Mouse (Mus musculus): ENCODE data around the gene Sh3d21.

DNA sequence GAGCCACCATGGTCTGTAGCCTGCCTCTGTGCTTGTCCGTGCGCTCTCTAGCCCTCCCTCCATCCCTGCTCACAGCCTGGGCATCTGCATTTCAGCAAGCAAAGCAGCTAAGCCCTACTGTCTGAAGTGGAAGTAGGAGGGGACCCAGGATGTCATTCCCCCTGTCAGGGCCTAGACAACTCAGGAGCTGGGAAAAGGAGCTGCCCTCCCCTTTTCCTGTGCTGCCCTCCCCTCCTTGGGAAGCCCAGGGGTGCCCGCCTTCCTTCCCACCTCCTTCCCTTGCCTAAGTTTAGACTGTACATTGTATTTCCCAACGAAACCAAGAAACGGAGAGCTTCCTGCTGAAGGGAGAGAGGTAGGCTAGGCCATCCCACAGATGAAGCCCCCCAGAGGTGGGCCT, 22.3 kb downstream of the Sh3d21 start:
- TF ChIP-seq POLR2A (IDR thresholded peaks at IDR 0.05; ENCODE audit: control insufficient read depth in 1 of 2, insufficient read depth in 1 of 2, low read depth in 1 of 2, low read length in 2 of 2, poor library complexity in 1 of 2) (no peak), GATA1 (IDR thresholded peaks at IDR 0.05; ENCODE audit: low read depth, low read length) (no peak), MYC (IDR thresholded peaks at IDR 0.05; ENCODE audit: low read depth, low read length) (no peak), RAD21 (IDR thresholded peaks at IDR 0.05; ENCODE audit: low read depth, low read length) (no peak)
